Mouse (Mus musculus) adrenal gland, adult (tissue): ENCODE measurements at regions not wholly inside any gene's neighbourhood (a gene's known extent, or its start where the extent isn't known, plus 50 kb on each side); places are given as distances from the start of the nearest gene placed in this dataset.
"Not testable (repeated sequence)": the region's sequence is repeated elsewhere in the genome, so short reads cannot be mapped to it uniquely, and the experiment has no call there.

Experiments used
- DNase-seq, 2 experiments: peaks; one replicate each; pipeline ENCODE4 v3.0.0; 2022 to 2023; ENCODE audit warnings: low spot score in 1 of 2; ENCODE audit not compliant: inconsistent age in 2 of 2

DNA sequence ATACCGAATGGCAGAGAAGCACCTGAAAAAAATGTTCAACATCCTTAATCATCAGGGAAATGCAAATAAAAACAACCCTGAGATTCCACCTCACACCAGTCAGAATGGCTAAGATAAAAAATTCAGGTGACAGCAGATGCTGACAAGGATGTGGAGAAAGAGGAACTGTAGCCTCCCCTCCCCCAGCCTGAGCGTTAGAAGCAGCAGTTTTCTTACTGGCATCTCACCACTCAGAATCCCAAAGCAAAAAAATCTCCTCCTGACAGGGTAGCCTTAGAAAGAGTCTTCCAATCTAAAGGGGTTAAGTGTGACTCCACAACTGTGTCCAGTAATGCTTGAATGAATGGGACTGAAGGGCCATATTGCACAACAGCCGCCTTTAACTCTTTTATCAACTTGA is 819.9 kb upstream of the Gm8797 start:
- not testable (repeated sequence) for DNase-seq

DNA sequence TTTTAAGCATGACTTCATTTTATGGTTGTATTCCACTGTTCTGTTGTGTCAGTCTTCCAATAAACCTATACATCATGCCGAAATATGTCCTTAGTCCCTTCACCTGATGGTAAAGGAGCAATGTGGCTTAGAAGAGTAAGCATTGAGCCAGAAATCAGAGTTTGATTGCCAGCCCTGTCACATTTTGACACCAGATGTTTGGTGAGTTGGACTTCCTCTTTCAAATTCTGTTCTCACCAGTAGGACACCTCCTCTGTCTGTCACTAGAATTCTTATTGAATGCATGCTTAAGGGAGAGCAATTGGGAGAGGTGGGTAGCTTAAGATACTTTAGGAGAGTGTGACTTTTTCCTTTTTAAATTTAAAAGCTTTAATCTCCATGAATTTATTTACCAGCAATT is 779.1 kb upstream of the Gm8797 start:
- DNase-seq, result no peak

DNA sequence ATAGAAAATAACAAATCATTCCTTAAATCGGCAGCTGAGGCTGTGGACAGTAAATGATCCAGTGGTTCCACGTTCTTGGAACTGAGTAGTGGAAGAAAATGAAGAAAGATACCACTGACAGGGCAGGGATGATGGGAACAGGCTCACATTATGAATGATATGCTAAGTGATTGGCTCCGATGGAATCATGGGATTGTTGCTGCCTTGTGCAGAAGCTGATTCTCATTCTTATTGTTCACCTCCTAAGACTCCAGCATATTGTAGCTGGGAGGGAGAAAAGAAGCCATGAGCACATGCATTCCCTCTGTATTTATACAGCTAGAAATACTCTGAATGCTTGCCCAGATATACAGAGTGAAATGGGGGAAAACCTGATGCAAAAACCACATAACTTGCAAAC is 777.3 kb upstream of the Gm8797 start:
- no peak for DNase-seq

DNA sequence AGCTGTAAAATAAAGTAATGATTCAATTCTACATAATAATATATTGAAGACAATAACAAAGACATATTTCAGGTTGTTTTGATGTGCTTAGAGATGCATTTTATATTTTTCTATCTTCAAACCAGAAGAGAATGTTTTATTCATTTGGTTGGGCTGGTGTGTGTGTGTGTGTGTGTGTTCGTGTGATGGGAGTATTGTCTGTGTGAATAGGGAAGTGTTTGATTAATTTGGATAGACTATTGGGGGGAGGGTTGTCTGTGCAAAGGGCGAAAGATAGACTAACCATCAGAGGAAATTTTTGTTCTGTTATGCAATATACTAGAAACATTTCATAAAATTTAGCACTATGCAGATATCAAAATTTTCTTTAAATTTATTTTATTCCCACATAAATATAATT is 776.8 kb upstream of the Gm8797 start:
- DNase-seq, result no peak

DNA sequence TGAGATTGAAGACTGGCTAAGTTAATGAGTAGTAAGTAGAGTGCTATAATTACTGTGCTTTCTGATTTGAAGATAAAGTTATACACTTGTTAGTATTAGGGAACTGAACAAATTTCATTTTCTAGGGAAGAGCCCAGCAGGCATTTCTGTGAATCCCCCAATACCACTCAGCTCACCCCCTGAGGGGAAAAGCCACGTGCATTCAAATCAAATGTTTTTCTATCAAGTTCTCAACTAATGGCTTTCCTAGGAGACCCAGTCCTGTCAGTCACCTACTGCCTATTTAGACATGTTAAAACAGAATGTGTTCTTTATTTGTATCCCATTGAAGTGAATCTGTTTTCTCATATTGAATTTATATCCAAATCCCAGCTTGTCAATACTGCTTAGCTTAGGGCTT is 775.9 kb upstream of the Gm8797 start:
- no peak for DNase-seq

DNA sequence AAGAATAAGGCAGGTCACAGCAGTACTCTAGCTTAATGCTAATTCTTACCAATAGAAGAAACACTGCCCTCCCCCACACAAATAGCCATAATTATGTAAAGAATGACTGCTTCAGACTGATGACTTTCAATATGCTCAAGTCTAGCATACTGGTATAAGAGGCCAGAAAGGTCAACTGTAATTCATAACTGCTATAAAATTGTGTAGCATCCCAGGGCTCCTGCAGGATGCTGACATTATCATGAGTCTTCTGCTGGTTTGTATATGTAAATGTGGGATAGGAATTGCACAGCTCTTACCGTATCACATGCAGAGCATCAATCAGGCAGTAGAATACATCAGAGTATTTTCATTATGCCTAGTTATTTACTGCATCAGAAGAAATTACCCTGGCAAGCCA is 774.3 kb upstream of the Gm8797 start:
- DNase-seq, result no peak

DNA sequence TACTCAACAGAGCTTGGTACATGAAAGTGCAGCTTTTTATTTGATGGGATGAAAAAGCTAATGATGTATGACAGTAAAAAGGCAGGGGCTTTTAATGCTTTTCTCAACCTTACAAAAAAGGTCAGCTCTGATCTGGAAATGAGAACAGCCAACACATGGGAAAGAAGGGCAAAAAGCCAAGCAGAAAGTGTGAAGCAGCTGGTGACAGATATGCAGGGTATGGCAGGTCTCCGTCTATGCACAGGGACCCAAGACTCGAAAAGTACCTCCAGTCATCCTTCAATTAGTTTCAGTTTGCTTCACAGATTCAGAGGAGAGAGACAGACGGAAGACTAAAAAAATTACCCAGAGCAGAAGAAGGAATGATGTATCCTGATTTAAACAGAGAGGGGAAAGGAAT is 732.9 kb upstream of the Gm8797 start:
- DNase-seq, result no peak
